Mouse (Mus musculus) heart, embryonic 16.5 days (tissue): ENCODE data around the gene Dok5. TPM values are rescaled to one million over a fixed set of nuclear protein-coding genes. Genes with fewer than 3 reads are reported as not detected.

Experiments used
- ATAC-seq: fragments of 200-750 bp; cut with Nextera tagmentation; replicated peaks from 2 replicates; pipeline ENCODE4 v1.8.0; 2017; ENCODE audit warnings: moderate number of reproducible peaks; ENCODE audit not compliant: insufficient read depth, low FRiP score; ENCODE audit errors: extremely low read depth
- H3K27ac ChIP-seq: fragments of 300-500 bp; sonication (generic); 2 replicates; pipeline ENCODE4 v1.5.1; 2014; ENCODE audit warnings: mild to moderate bottlenecking, low read length, control low read depth, moderate library complexity
- H3K27me3 ChIP-seq: fragments of 300-500 bp; sonication (generic); 2 replicates; pipeline ENCODE4 v1.6.1; 2014; ENCODE audit warnings: low read length, mixed read lengths; ENCODE audit not compliant: control insufficient read depth, insufficient read depth
- H3K36me3 ChIP-seq: fragments of 300-500 bp; sonication (generic); 2 replicates; pipeline ENCODE4 v1.6.1; 2014; ENCODE audit not compliant: control insufficient read depth, insufficient read depth
- H3K4me1 ChIP-seq: fragments of 300-500 bp; sonication (generic); 2 replicates; pipeline ENCODE4 v1.6.1; 2014; ENCODE audit warnings: low read length, mixed read lengths; ENCODE audit not compliant: control insufficient read depth, insufficient read depth
- H3K4me2 ChIP-seq: fragments of 300-500 bp; sonication (generic); 2 replicates; pipeline ENCODE4 v1.6.1; 2014; ENCODE audit warnings: low read depth, mild to moderate bottlenecking, control low read depth, low read length
- H3K4me3 ChIP-seq: fragments of 300-500 bp; sonication (generic); 2 replicates; pipeline ENCODE4 v1.5.1; 2014; ENCODE audit warnings: mild to moderate bottlenecking, control low read depth, low read length
- H3K9ac ChIP-seq: fragments of 300-500 bp; sonication (generic); 2 replicates; pipeline ENCODE4 v1.6.1; 2014; ENCODE audit warnings: low read length, control low read depth
- H3K9me3 ChIP-seq: fragments of 300-500 bp; sonication (generic); replicated peaks from 2 replicates; pipeline ENCODE4 v1.6.1; 2016; ENCODE audit warnings: low read length; ENCODE audit not compliant: control insufficient read depth
- WGBS: fragments of 180-500 bp; shearing (Covaris S2); extraction: QIAGEN DNeasy Blood & Tissue Kit; methylation state at CpG from one replicate; pipeline ENCODE4 v1.1.7; 2014; 5-methylcytosine and 5-hydroxymethylcytosine counted together
- polyA plus RNA-seq: library from polyadenylated mRNA; unstranded; fragments of >200 nt; fragmentation: Nextera tagmentation; extraction: Ambion mirVana; gene quantifications from 2 replicates; pipeline ENCODE4 v1.2.1, GENCODE M21; 2015

Dok5 gene
- polyA plus RNA-seq, 1 experiment from 2014 or later: 6.1 TPM

GRCm38 (mm10) chr2:170912589-170913223, 181.1 kb downstream of the Dok5 start:
- Histone ChIP-seq H3K9ac (no peak overlapping the region), H3K4me1 (no peaks in the 10 kb centered on the region), H3K9me3 (no peaks in the 10 kb centered on the region), H3K36me3 (no peaks in the 10 kb centered on the region), H3K4me3 (no peak overlapping the region), H3K27ac (no peak overlapping the region), H3K4me2 (no peak overlapping the region), H3K27me3 (no peaks in the 10 kb centered on the region; the same call in 1 of the 2 replicates)
- 41% methylated on average over 13 of the region's 13 CpGs for WGBS
- ATAC-seq: no peak

- H3K36me3 ChIP-seq: no peaks in the 10 kb centered on the region
- no peaks in the 10 kb centered on the region for H3K9me3 ChIP-seq
- H3K27ac ChIP-seq: no peak overlapping the region
- H3K4me1 ChIP-seq: no peaks in the 10 kb centered on the region
- WGBS: 77% methylated on average over 11 of the region's 11 CpGs
- no peaks in the 10 kb centered on the region; the same call in 1 of the 2 replicates for H3K27me3 ChIP-seq
- H3K4me3 ChIP-seq: no peak overlapping the region
- no peak overlapping the region for H3K4me2 ChIP-seq
- no peak for ATAC-seq
- H3K9ac ChIP-seq: no peak overlapping the region
These were observed 182.3 kb downstream of the Dok5 start for GRCm38 (mm10) chr2:170913863-170914262.

GRCm38 (mm10) chr2:170915646-170916045, 184.0 kb downstream of the Dok5 start:
- ATAC-seq: no peak
- Histone ChIP-seq H3K27me3 (no peaks in the 10 kb centered on the region), H3K4me3 (no peak overlapping the region), H3K9ac (no peak overlapping the region), H3K27ac (no peak overlapping the region), H3K36me3 (no peaks in the 10 kb centered on the region), H3K9me3 (no peaks in the 10 kb centered on the region), H3K4me1 (no peaks in the 10 kb centered on the region), H3K4me2 (no peak overlapping the region)
- WGBS: 83% methylated on average over 8 of the region's 8 CpGs

GRCm38 (mm10) chr2:170922260-170922659, 190.7 kb downstream of the Dok5 start:
- 43% methylated on average over 3 of the region's 3 CpGs for WGBS

GRCm38 (mm10) chr2:170924131-170924530, 192.5 kb downstream of the Dok5 start:
- no peaks in the 10 kb centered on the region for H3K9me3 ChIP-seq
- no peak overlapping the region for H3K27ac ChIP-seq
- H3K4me1 ChIP-seq: no peaks in the 10 kb centered on the region
- H3K4me2 ChIP-seq: no peak overlapping the region
- no peaks in the 10 kb centered on the region for H3K27me3 ChIP-seq
- WGBS: 83% methylated on average over 4 of the region's 4 CpGs
- H3K9ac ChIP-seq: no peak overlapping the region
- ATAC-seq: no peak
- H3K4me3 ChIP-seq: no peak overlapping the region
- H3K36me3 ChIP-seq: no peaks in the 10 kb centered on the region

More at GRCm38 (mm10) chr2:170922260-170922659, 190.7 kb downstream of the Dok5 start:
- Histone ChIP-seq H3K4me3 (no peak overlapping the region), H3K27me3 (no peaks in the 10 kb centered on the region), H3K36me3 (no peaks in the 10 kb centered on the region), H3K4me2 (no peak overlapping the region), H3K27ac (no peak overlapping the region), H3K9me3 (no peaks in the 10 kb centered on the region), H3K9ac (no peak overlapping the region), H3K4me1 (no peaks in the 10 kb centered on the region)
- no peak for ATAC-seq

GRCm38 (mm10) chr2:170926237-170926636, 194.6 kb downstream of the Dok5 start:
- 77% methylated on average over 9 of the region's 9 CpGs for WGBS
- H3K4me3 ChIP-seq: no peak overlapping the region
- no peak for ATAC-seq
- H3K27ac ChIP-seq: no peak overlapping the region
- no peaks in the 10 kb centered on the region for H3K27me3 ChIP-seq
- no peak overlapping the region for H3K9ac ChIP-seq
- H3K4me2 ChIP-seq: no peak overlapping the region
- no peaks in the 10 kb centered on the region for H3K9me3 ChIP-seq
- H3K36me3 ChIP-seq: no peaks in the 10 kb centered on the region
- H3K4me1 ChIP-seq: no peaks in the 10 kb centered on the region

Other genes with a start within 250 kb of the Dok5 start
- gene Pfdn4, start 235.4 kb upstream of the Dok5 start, polyA plus RNA-seq: 31.3 and 43.5 TPM in 2 replicates
- gene Cyp24a1, start 234.7 kb upstream of the Dok5 start, polyA plus RNA-seq: 0.04 TPM in 1 of 2 replicates, not detected in the other
- gene 4930470P17Rik, start 129.8 kb upstream of the Dok5 start, polyA plus RNA-seq: not detected in 2 replicates